Comparison of ENCODE assay signal across 17 mouse cellular contexts in the genomic region with DNA sequence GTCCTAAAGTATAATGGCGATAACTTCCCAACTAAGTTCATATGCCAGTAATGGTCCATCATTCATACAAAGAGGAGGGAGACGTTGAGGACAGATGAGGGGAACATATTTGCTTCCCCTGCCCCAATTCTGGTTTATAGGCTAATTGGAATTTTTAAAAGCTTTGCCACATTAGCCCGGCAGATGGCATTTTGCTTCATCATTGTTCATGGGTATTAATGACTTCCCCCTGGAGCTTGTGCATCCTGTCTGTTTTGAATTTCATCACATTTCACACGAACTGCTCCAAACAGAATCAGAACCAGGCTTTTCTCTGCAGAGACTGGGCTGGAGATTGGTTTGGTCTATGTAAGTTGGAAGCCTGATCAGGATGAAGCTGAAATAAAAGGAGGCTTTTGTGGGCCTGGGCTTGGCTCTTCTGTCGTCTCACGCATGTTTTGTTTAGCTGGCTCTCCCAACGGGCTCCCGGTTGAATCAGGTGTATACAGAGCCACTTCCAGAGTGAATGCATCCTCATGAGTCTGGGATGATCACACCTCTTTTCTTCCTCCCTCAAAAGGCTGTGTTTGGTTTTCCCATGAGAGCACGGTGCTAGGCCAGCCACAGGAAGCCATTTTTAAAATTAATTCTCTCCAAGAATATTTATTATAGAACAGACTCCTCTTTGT. TPM values are rescaled to one million over a fixed set of nuclear protein-coding genes. Genes with fewer than 3 reads are reported as not detected.
DNase-seq lines count a peak whose midpoint lies in the region; ATAC-seq and TF ChIP-seq lines count a peak whose summit lies in the region.
"Had no signal": no experiment of that assay in that cellular context is flagged by ENCODE, and none has a peak within 500 bp of the region (broad histone marks: within the 10 kb centered on the region; RNA-seq: fewer than 3 reads in every experiment).

No protein-coding gene starts in this region.

- H3K4me3 ChIP-seq in embryonic facial prominence, embryonic 12.5 days, result no peak overlapping the region
- H3K4me3 ChIP-seq in embryonic facial prominence, embryonic 10.5 days, result no peak overlapping the region
- H3K4me3 ChIP-seq in forebrain, postnatal 0 days (ENCODE audit: low read depth, low read length), result no peak overlapping the region
- H3K4me3 ChIP-seq: heart, embryonic 15.5 days; kidney, embryonic 15.5 days; limb, embryonic 12.5 days; stomach, embryonic 15.5 days had no signal

- peaks cover 40% of the 10 kb centered on the region for H3K36me3 ChIP-seq in embryonic facial prominence, embryonic 12.5 days
- peaks cover 62% of the 10 kb centered on the region for H3K36me3 ChIP-seq in embryonic facial prominence, embryonic 10.5 days (replicated peaks)
- H3K36me3 ChIP-seq in forebrain, postnatal 0 days (ENCODE audit: insufficient read depth), result no peaks in the 10 kb centered on the region
- H3K36me3 ChIP-seq: heart, embryonic 15.5 days; stomach, embryonic 15.5 days had no signal

- H3K4me1 ChIP-seq in embryonic facial prominence, embryonic 12.5 days, result no peaks in the 10 kb centered on the region
- H3K4me1 ChIP-seq in embryonic facial prominence, embryonic 10.5 days, result no peaks in the 10 kb centered on the region
- no peaks in the 10 kb centered on the region for H3K4me1 ChIP-seq in forebrain, postnatal 0 days (ENCODE audit: insufficient read depth)
- H3K4me1 ChIP-seq: heart, embryonic 15.5 days; kidney, embryonic 15.5 days; limb, embryonic 12.5 days; stomach, embryonic 15.5 days had no signal

- no peak for ATAC-seq in embryonic facial prominence, embryonic 12.5 days (ENCODE audit: insufficient number of reproducible peaks, insufficient read depth, low FRiP score, low TSS enrichment)
- ATAC-seq in forebrain, postnatal 0 days, result peak; percentile 54; the same call in 1 of the 2 replicates
- 0 out of 2 replicates have a peak, but pooled peaks have one; percentile 31 for ATAC-seq in megakaryocyte progenitor cell, adult 5-6 weeks (replicated peaks; ENCODE audit: poor library complexity)
- ATAC-seq: inflammation-experienced regulatory T-cells, adult 6 months; Patski had no signal

- WGBS in embryonic facial prominence, embryonic 12.5 days, result 73% methylated on average over 9 of the region's 9 CpGs
- WGBS in embryonic facial prominence, embryonic 10.5 days, result 81% methylated on average over 9 of the region's 9 CpGs
- WGBS in forebrain, postnatal 0 days, result 30% methylated on average over 9 of the region's 9 CpGs

- H3K4me2 ChIP-seq in embryonic facial prominence, embryonic 12.5 days (replicated peaks), result no peak overlapping the region
- no peak overlapping the region for H3K4me2 ChIP-seq in forebrain, postnatal 0 days (ENCODE audit: low read depth)
- H3K4me2 ChIP-seq: heart, embryonic 15.5 days; kidney, embryonic 15.5 days; limb, embryonic 12.5 days; stomach, embryonic 15.5 days had no signal

- H3K27ac ChIP-seq in embryonic facial prominence, embryonic 12.5 days, result 0 out of 2 replicates have a peak overlapping the region, but pooled peaks have one; percentile 2
- H3K27ac ChIP-seq in embryonic facial prominence, embryonic 10.5 days (replicated peaks), result no peak overlapping the region
- H3K27ac ChIP-seq in forebrain, postnatal 0 days (ENCODE audit: low read depth, low read length), result no peak overlapping the region
- H3K27ac ChIP-seq: heart, embryonic 15.5 days; kidney, embryonic 15.5 days; limb, embryonic 12.5 days; stomach, embryonic 15.5 days had no signal

- intact Hi-C loops in heart, postnatal 36 days (cut with DNase I), result no loop called here

- peak; percentile 24; the same call in 1 of the 2 replicates for TF ChIP-seq CTCF in forebrain, postnatal 0 days (IDR thresholded peaks at IDR 0.05; ENCODE audit: low read depth)

- H3K9ac ChIP-seq in embryonic facial prominence, embryonic 12.5 days, result no peak overlapping the region
- H3K9ac ChIP-seq in forebrain, postnatal 0 days, result no peak overlapping the region
- H3K9ac ChIP-seq: heart, embryonic 15.5 days; kidney, embryonic 15.5 days; limb, embryonic 12.5 days; stomach, embryonic 15.5 days had no signal

- H3K27me3 ChIP-seq in embryonic facial prominence, embryonic 12.5 days, result no peaks in the 10 kb centered on the region
- no peaks in the 10 kb centered on the region for H3K27me3 ChIP-seq in embryonic facial prominence, embryonic 10.5 days (replicated peaks; ENCODE audit: low read depth, poor library complexity, severe bottlenecking)
- no peaks in the 10 kb centered on the region for H3K27me3 ChIP-seq in forebrain, postnatal 0 days (ENCODE audit: insufficient read depth, low read length)
- H3K27me3 ChIP-seq: heart, embryonic 15.5 days; kidney, embryonic 15.5 days; limb, embryonic 12.5 days; stomach, embryonic 15.5 days had no signal

- H3K9me3 ChIP-seq in embryonic facial prominence, embryonic 12.5 days, result no peaks in the 10 kb centered on the region
- H3K9me3 ChIP-seq in embryonic facial prominence, embryonic 10.5 days, result no peaks in the 10 kb centered on the region
- H3K9me3 ChIP-seq in forebrain, postnatal 0 days (ENCODE audit: low read length), result no peaks in the 10 kb centered on the region
- H3K9me3 ChIP-seq: heart, embryonic 15.5 days; kidney, embryonic 15.5 days; limb, embryonic 12.5 days; stomach, embryonic 15.5 days had no signal

- DNase-seq in embryonic facial prominence, embryonic 10.5 days (ENCODE audit: low spot score), result no peak
- DNase-seq in 416B (ENCODE audit: low read depth) (peak; percentile 28), adipocyte (ENCODE audit: low spot score) (no peak)
- DNase-seq in forebrain, postnatal 0 days, result peak; percentile 61
- no peak for DNase-seq in heart, postnatal 36 days
- DNase-seq in ovary, adult 18-20 months (ENCODE audit: low spot score), result no peak
- DNase-seq: cerebellum, adult 9-10 months; lung, adult 2 months; thymus, postnatal 36 days had no signal

RNA-seq across cellular contexts. Expression of a gene that starts 47.7 kb away (rescaled TPM):
- 125 and 127 TPM in 2 replicates for polyA plus RNA-seq in embryonic facial prominence, embryonic 12.5 days (2016; fragmentation: Nextera tagmentation; extraction: Ambion mirVana)
- polyA plus RNA-seq in embryonic facial prominence, embryonic 10.5 days (2016; fragmentation: Nextera tagmentation; extraction: Ambion mirVana), result 44.2 and 56.6 TPM in 2 replicates
- total RNA-seq in forebrain, postnatal 0 days (2014; rRNA removed), result 43.9 and 49.9 TPM in 2 replicates
- polyA plus RNA-seq in forebrain, postnatal 0 days (2015; fragmentation: Nextera tagmentation; extraction: Ambion mirVana), result 10.0 and 14.0 TPM in 2 replicates
- total RNA-seq in megakaryocyte progenitor cell, adult 5-6 weeks (2015), result not detected in 2 replicates
- 0.08 TPM in 1 of 2 replicates, not detected in the other for total RNA-seq in megakaryocyte progenitor cell, adult 5-6 weeks (2017)
- total RNA-seq in heart, postnatal 36 days (2021), result 10 to 100 TPM; 30.2 to 31.7 TPM
- polyA plus RNA-seq: inflammation-experienced regulatory T-cells, adult 6 months had no signal

Comparison
In these comparisons a context has a peak if more than half of its experiments do, and no peak if none do; other contexts are left out.
1. DNase-seq: peak in 416B (single experiment) and forebrain, postnatal 0 days (single experiment); none in embryonic facial prominence, embryonic 10.5 days (single experiment), adipocyte (single experiment), heart, postnatal 36 days (0 of 2) and ovary, adult 18-20 months (single experiment).
2. RNA of a gene that starts 47.7 kb away (total RNA-seq): 43.9 to 49.9 TPM in forebrain, postnatal 0 days and 30.2 to 31.7 TPM in heart, postnatal 36 days; 0.08 TPM in megakaryocyte progenitor cell, adult 5-6 weeks; every median in the first group is over 10 times any median in the second.